Mouse (Mus musculus) adrenal gland, adult 18-20 months (tissue): Measurements from ENCODE around the gene Wdr37. TPM values are rescaled to one million over a fixed set of nuclear protein-coding genes. Genes with fewer than 3 reads are reported as not detected.

Experiments used
- DNase-seq, 2 experiments: peaks; one replicate each; pipeline ENCODE4 v3.0.0; 2021 to 2022; ENCODE audit warnings: low spot score in 2 of 2
- microRNA-seq, 2 experiments: library from miRNA; unstranded; fragments of <30 nt; microRNA quantifications; one replicate each; pipeline ENCODE4 v1.2.0; 2021; ENCODE audit warnings: borderline number of aligned reads in 2 of 2
- total RNA-seq, 2 experiments: library from RNA; stranded (reverse); gene quantifications; 1 replicate in 1 of 2; 2 replicates in 1 of 2; pipeline ENCODE4 v1.2.3; 2021

Gene Wdr37
- total RNA-seq, 2 experiments from 2014 or later, result 31.3 to 41.3 TPM

- no peak for DNase-seq
These were observed 102.0 kb downstream of the Wdr37 start for GRCm38 (mm10) chr13:8769654-8770227.

GRCm38 (mm10) chr13:8760940-8761339, 110.8 kb downstream of the Wdr37 start:
- no peak for DNase-seq

Small RNA genes lying within 50 kb of the gene (microRNA-seq; reads per million reads assigned to microRNA genes)
- 0 reads per million in 2 experiments for gene Gm22750

Other genes with a start within 250 kb of the Wdr37 start
- gene Idi1, start 13.6 kb upstream of the Wdr37 start, total RNA-seq, result 100 to 1,000 TPM in 1 of 2 experiments, 10 to 100 TPM in 1; 78.7 to 103 TPM
- gene Gm9745, start 76.3 kb upstream of the Wdr37 start, total RNA-seq, result not detected
- not detected for gene Idi2, start 81.0 kb upstream of the Wdr37 start, total RNA-seq
- gene Gtpbp4, start 124.2 kb upstream of the Wdr37 start, total RNA-seq, result 10 to 100 TPM; 70.7 to 72.4 TPM
- 10 to 100 TPM; 60.5 to 70.0 TPM for gene Larp4b, start 222.0 kb upstream of the Wdr37 start, total RNA-seq